Mouse (Mus musculus) CH12.LX (cell line): ENCODE measurements around the gene Pnmal2. TPM values are rescaled to one million over a fixed set of nuclear protein-coding genes. Genes with fewer than 3 reads are reported as not detected.

Source experiments
- DNase-seq: peaks from one replicate; pipeline ENCODE4 v3.0.0-alpha.2; 2013; ENCODE audit errors: extremely low read depth
- H3K27ac ChIP-seq: 2 replicates; pipeline ENCODE4 v1.5.1; 2012; ENCODE audit warnings: low read depth, mild to moderate bottlenecking, control low read depth, moderate library complexity; ENCODE audit not compliant: insufficient read depth
- H3K27me3 ChIP-seq: replicated peaks from 2 replicates; pipeline ENCODE3; 2012; ENCODE audit warnings: inconsistent platforms
- H3K36me3 ChIP-seq, 2 experiments: replicated peaks in 1 of 2; 2 replicates each; pipeline versions ENCODE3 to v1.6.1; 2012; ENCODE audit warnings: inconsistent platforms in 1 of 2, low read length in 1 of 2, mild to moderate bottlenecking in 1 of 2, mixed read lengths in 1 of 2, moderate library complexity in 1 of 2; ENCODE audit not compliant: control insufficient read depth in 1 of 2, insufficient read depth in 1 of 2
- H3K4me1 ChIP-seq, 2 experiments: 2 replicates each; pipeline ENCODE4 v1.6.1; 2012; ENCODE audit warnings: inconsistent platforms in 1 of 2, moderate library complexity in 1 of 2; ENCODE audit not compliant: insufficient read depth in 2 of 2, control insufficient read depth in 1 of 2
- H3K4me2 ChIP-seq: 2 replicates; pipeline ENCODE4 v1.6.1; 2012; ENCODE audit warnings: low read depth, mild to moderate bottlenecking, control low read depth; ENCODE audit not compliant: poor library complexity, insufficient read depth, severe bottlenecking
- H3K4me3 ChIP-seq, 3 experiments: fragments of 150-350 bp in 1 of 3; sonication (generic) in 1 of 3; replicated peaks in 1 of 3; 2 replicates each; pipeline versions ENCODE3 to v1.5.1; 2011 to 2012; ENCODE audit warnings: low read depth in 2 of 3, low read length in 2 of 3, mild to moderate bottlenecking in 2 of 3, moderate library complexity in 2 of 3, control low read depth in 1 of 3, improper control_type of control experiment in 1 of 3, inconsistent platforms in 1 of 3, mixed read lengths in 1 of 3; ENCODE audit not compliant: poor library complexity in 1 of 3
- H3K79me2 ChIP-seq: replicated peaks from 2 replicates; pipeline ENCODE4 v1.6.1; 2012; ENCODE audit warnings: mild to moderate bottlenecking, moderate library complexity; ENCODE audit not compliant: control insufficient read depth, poor library complexity, insufficient read depth, severe bottlenecking; ENCODE audit errors: extremely low read depth
- H3K9ac ChIP-seq: 2 replicates; pipeline ENCODE4 v1.6.1; 2012; ENCODE audit warnings: low read depth, mild to moderate bottlenecking, control low read depth, moderate library complexity; ENCODE audit not compliant: insufficient read depth
- H3K9me3 ChIP-seq: replicated peaks from 2 replicates; pipeline ENCODE3; 2012; ENCODE audit warnings: low read length, inconsistent platforms, mixed read lengths
- CHD2 ChIP-seq: IDR thresholded peaks from 2 replicates; pipeline ENCODE4 v1.6.1; 2011; ENCODE audit warnings: low read length, improper control_type of control experiment
- CTCF ChIP-seq, 2 experiments: IDR thresholded peaks in 1 of 2; conservative IDR thresholded peaks in 1 of 2; 2 replicates each; pipeline ENCODE4 v1.5.1; 2011 to 2012; ENCODE audit warnings: low read depth in 2 of 2, low read length in 2 of 2, improper control_type of control experiment in 1 of 2, inconsistent platforms in 1 of 2, mild to moderate bottlenecking in 1 of 2, moderate library complexity in 1 of 2
- EP300 ChIP-seq: IDR thresholded peaks from 2 replicates; pipeline ENCODE4 v1.6.1; 2011; ENCODE audit warnings: low read length, improper control_type of control experiment
- HCFC1 ChIP-seq: IDR thresholded peaks from 2 replicates; pipeline ENCODE4 v1.6.1; 2012; ENCODE audit warnings: low read depth, mild to moderate bottlenecking, inconsistent platforms, low read length, improper control_type of control experiment
- IRF4 ChIP-seq: IDR thresholded peaks from 2 replicates; pipeline ENCODE4 v1.6.1; 2014; ENCODE audit warnings: low read depth, mild to moderate bottlenecking, inconsistent platforms, low read length, improper control_type of control experiment
- JUN ChIP-seq: IDR thresholded peaks from 2 replicates; pipeline ENCODE4 v1.6.1; 2011; ENCODE audit warnings: low read depth, mild to moderate bottlenecking, low read length, improper control_type of control experiment, moderate library complexity; ENCODE audit not compliant: insufficient read depth
- JUND ChIP-seq: conservative IDR thresholded peaks from 2 replicates; pipeline ENCODE4 v1.6.1; 2011; ENCODE audit warnings: low read depth, low read length, improper control_type of control experiment
- MAX ChIP-seq: IDR thresholded peaks from 2 replicates; pipeline ENCODE4 v1.6.1; 2011; ENCODE audit warnings: low read length, improper control_type of control experiment
- MAZ ChIP-seq: IDR thresholded peaks from 2 replicates; pipeline ENCODE4 v1.6.1; 2012; ENCODE audit warnings: low read depth, mild to moderate bottlenecking, inconsistent platforms, low read length, improper control_type of control experiment, moderate library complexity
- MEF2A ChIP-seq: IDR thresholded peaks from 2 replicates; pipeline ENCODE4 v1.6.1; 2014; ENCODE audit warnings: low read depth, mild to moderate bottlenecking, inconsistent platforms, low read length, improper control_type of control experiment, borderline replicate concordance
- MYC ChIP-seq: IDR thresholded peaks from 2 replicates; pipeline ENCODE4 v1.6.1; 2011; ENCODE audit warnings: low read depth, mild to moderate bottlenecking, improper control_type of control experiment, low read length
- NELFE ChIP-seq: IDR thresholded peaks from 2 replicates; pipeline ENCODE4 v1.6.1; 2011; ENCODE audit warnings: low read depth, low read length, improper control_type of control experiment
- NRF1 ChIP-seq: IDR thresholded peaks from 2 replicates; pipeline ENCODE4 v1.6.1; 2014; ENCODE audit warnings: low read depth, mild to moderate bottlenecking, inconsistent platforms, low read length, improper control_type of control experiment, moderate library complexity
- PAX5 ChIP-seq: IDR thresholded peaks from 2 replicates; pipeline ENCODE4 v1.6.1; 2012; ENCODE audit warnings: low read length, inconsistent platforms, mixed read lengths
- POLR2AphosphoS2 ChIP-seq: IDR thresholded peaks from 2 replicates; pipeline ENCODE4 v1.6.1; 2011; ENCODE audit warnings: low read depth, low read length, improper control_type of control experiment
- RAD21 ChIP-seq: IDR thresholded peaks from 2 replicates; pipeline ENCODE4 v1.6.1; 2011; ENCODE audit warnings: low read depth, mild to moderate bottlenecking, low read length, improper control_type of control experiment, moderate library complexity
- SIN3A ChIP-seq: IDR thresholded peaks from 2 replicates; pipeline ENCODE4 v1.6.1; 2012; ENCODE audit warnings: low read length, improper control_type of control experiment, inconsistent platforms
- SMC3 ChIP-seq: IDR thresholded peaks from 2 replicates; pipeline ENCODE4 v1.6.1; 2011; ENCODE audit warnings: low read depth, low read length, improper control_type of control experiment
- TBP ChIP-seq: conservative IDR thresholded peaks from 2 replicates; pipeline ENCODE4 v1.6.1; 2011; ENCODE audit warnings: low read depth, low read length, improper control_type of control experiment
- TCF12 ChIP-seq: IDR thresholded peaks from 2 replicates; pipeline ENCODE4 v1.6.1; 2014; ENCODE audit warnings: low read depth, mild to moderate bottlenecking, inconsistent platforms, low read length, improper control_type of control experiment
- UBTF ChIP-seq: IDR thresholded peaks from 2 replicates; pipeline ENCODE4 v1.6.1; 2012; ENCODE audit warnings: low read depth, mild to moderate bottlenecking, inconsistent platforms, low read length, improper control_type of control experiment, moderate library complexity
- USF2 ChIP-seq: conservative IDR thresholded peaks from 2 replicates; pipeline ENCODE4 v1.6.1; 2011; ENCODE audit warnings: low read depth, low read length, improper control_type of control experiment
- ZKSCAN1 ChIP-seq: IDR thresholded peaks from 2 replicates; pipeline ENCODE4 v1.6.1; 2012; ENCODE audit warnings: low read depth, inconsistent platforms, low read length, improper control_type of control experiment, borderline replicate concordance
- ZMIZ1 ChIP-seq: IDR thresholded peaks from 2 replicates; pipeline ENCODE4 v1.6.1; 2012; ENCODE audit warnings: low read depth, mild to moderate bottlenecking, inconsistent platforms, low read length, improper control_type of control experiment
- ZNF384 ChIP-seq: IDR thresholded peaks from 2 replicates; pipeline ENCODE4 v1.6.1; 2012; ENCODE audit warnings: low read depth, low read length, improper control_type of control experiment, inconsistent platforms
- dilution Hi-C: fragments of 300-500 bp; cut with MboI; formaldehyde crosslinking; loops from 2 replicates; pipeline ENCODE4 v1.14.3; 2020; ENCODE audit warnings: low sequenced_read_pairs; ENCODE audit not compliant: extremely low pct_unique_long_range_greater_than_20kb, extremely low pct_ligation_motif_present
- in situ Hi-C: fragments of 300-500 bp; cut with MboI; formaldehyde crosslinking; loops from 3 replicates; pipeline ENCODE4 v1.14.3; 2019; ENCODE audit warnings: low sequenced_read_pairs, low pct_ligation_motif_present, low pct_unique_long_range_greater_than_20kb, mixed read lengths
- polyA plus RNA-seq: library from polyadenylated mRNA; unstranded; fragments of >175 nt; gene quantifications from 2 replicates; pipeline ENCODE4 v1.2.1, GENCODE M21; 2012; ENCODE audit warnings: low read depth; ENCODE audit not compliant: insufficient read length
- total RNA-seq, 2 experiments: library from RNA; depleted of rRNA; stranded (reverse); fragments of 300-350 nt in 1 of 2; fragments of >200 nt in 1 of 2; gene quantifications; 2 replicates each; pipeline ENCODE4 v1.2.3; 2012 to 2014

Gene Pnmal2
- total and polyA plus RNA-seq, 3 experiments: 0.09 to 0.38 TPM; not detected in 1

DNA sequence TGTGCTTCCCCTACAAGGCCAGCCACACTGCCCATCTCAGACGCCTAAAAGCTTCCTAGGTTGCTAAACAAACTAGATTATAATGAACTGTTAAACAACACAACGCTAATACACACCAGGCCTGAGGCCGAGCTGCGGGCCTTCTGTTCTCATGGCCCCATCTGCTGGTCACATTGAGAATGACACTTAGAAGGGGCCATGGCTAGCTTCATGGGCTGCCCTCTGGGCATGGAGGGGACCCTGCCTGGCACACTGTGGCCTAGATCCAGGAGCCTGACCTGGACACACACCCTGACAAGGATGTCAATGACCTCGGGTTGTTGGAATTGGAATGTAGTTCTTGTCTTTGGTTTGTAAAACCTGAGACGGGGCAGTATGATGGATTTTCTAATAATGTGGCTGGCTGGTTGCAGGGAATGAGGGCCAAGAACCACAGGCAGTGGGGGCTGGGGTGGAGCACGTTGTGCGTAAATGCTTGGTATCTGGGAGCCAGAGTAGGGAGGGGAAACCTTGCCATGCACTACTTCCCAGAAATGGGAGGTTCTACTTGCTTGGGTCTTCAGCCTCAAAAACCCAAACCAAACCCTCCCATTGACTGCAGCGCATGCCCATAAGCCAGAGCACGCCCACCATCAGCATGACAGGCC, 30.6 kb upstream of the Pnmal2 start:
- peaks cover 46 to 89% of the 10 kb centered on the region in 2 experiments for H3K36me3 ChIP-seq
- no peaks in the 10 kb centered on the region for H3K79me2 ChIP-seq
- peak; percentile 76 for DNase-seq
- no peak overlapping the region for H3K4me3 ChIP-seq
- no peak overlapping the region for H3K27ac ChIP-seq
- peaks cover 5 to 35% of the 10 kb centered on the region in 2 experiments for H3K4me1 ChIP-seq
- no peaks in the 10 kb centered on the region for H3K9me3 ChIP-seq
- no peak for TF ChIP-seq TCF12
- TF ChIP-seq NRF1: peak; percentile 34; the same call in 1 of the 2 replicates
- TF ChIP-seq TBP: no peak
- no peak for TF ChIP-seq PAX5
- no peak for TF ChIP-seq JUN
- TF ChIP-seq SMC3: peak; percentile 89
- no peak; the same call in 1 of the 2 replicates for TF ChIP-seq CHD2
- no peak for TF ChIP-seq ZNF384
- TF ChIP-seq HCFC1: no peak
- peak; percentile 92 for TF ChIP-seq RAD21
- no peak for TF ChIP-seq ZKSCAN1
- TF ChIP-seq USF2: no peak
- 0 out of 2 replicates have a peak, but pooled peaks have one; percentile 8 for TF ChIP-seq NELFE
- TF ChIP-seq CTCF (conservative IDR thresholded peaks at IDR 0.05 in 1 of 2, IDR thresholded peaks at IDR 0.05 in 1 of 2; ENCODE audit: low read depth in 2 of 2, low read length in 2 of 2): peak; percentile 70 to 96
- no peak for TF ChIP-seq SIN3A
- TF ChIP-seq UBTF: no peak
- no peak for TF ChIP-seq MAX
- TF ChIP-seq MAZ: no peak
- TF ChIP-seq ZMIZ1: peak; percentile 26; the same call in 1 of the 2 replicates
- in situ Hi-C loops (no loop called here), dilution Hi-C loops (no loop called here)
- H3K9ac ChIP-seq: no peak overlapping the region
- no peak overlapping the region for H3K4me2 ChIP-seq
- no peaks in the 10 kb centered on the region for H3K27me3 ChIP-seq

DNA sequence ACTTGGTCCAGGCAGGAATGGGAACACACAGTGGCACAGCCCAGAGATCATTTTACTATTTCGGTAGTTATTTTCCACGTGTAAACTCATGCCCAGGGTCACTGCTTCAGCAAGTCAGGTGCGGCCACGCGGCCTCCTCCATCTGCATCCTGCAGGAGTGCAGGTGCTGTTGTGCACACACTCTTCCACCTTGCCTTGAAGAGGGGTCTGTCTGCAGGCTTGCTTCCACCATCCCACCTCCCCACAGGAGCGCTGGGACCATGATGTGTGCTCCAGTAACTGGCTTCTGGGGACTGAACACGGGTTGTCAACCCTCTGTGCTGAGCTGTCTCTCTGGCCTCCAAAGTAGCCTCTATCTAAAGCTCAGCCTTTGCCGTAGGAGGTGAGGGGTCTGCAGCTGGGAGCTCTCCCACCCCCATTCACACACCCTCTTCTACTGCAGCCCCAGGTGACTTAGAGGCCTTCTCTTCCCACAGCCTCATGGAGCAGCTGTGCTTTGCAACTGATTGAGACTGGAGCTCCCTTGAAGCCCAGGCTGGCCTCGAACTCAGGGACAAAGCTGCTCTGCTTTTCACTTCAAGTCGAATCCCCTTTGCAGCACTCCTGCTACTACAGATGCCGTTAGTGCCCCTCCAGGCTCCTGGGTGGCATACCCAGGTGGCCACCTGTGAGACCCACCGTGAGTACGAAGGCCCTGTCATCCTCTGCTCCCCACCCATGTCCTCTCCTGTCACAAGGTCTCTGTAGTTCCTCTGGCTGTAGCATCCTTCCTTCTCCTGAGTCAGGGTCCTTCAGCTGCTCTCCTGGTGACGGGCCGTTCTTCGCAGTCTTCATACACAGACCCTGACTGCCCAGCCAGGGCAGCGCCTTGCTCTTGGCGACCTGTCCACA, 29.8 kb upstream of the Pnmal2 start:
- peaks cover 51 to 90% of the 10 kb centered on the region in 2 experiments for H3K36me3 ChIP-seq
- dilution Hi-C loops: no loop called here
- no peak for TF ChIP-seq IRF4
- TF ChIP-seq EP300: no peak
- TF ChIP-seq MYC: no peak
- TF ChIP-seq CHD2: no peak; the same call in 1 of the 2 replicates
- no peak for TF ChIP-seq PAX5
- no peak for TF ChIP-seq SMC3
- TF ChIP-seq CTCF (conservative IDR thresholded peaks at IDR 0.05 in 1 of 2, IDR thresholded peaks at IDR 0.05 in 1 of 2; ENCODE audit: low read depth in 2 of 2, low read length in 2 of 2): no peak
- TF ChIP-seq ZKSCAN1: no peak
- no peak for TF ChIP-seq HCFC1
- TF ChIP-seq JUND: no peak
- peak; percentile 91 for TF ChIP-seq POLR2AphosphoS2
- TF ChIP-seq NELFE: 0 out of 2 replicates have a peak, but pooled peaks have one; percentile 6
- no peak for TF ChIP-seq SIN3A
- TF ChIP-seq MEF2A: no peak

More for the DNA sequence above, 29.8 kb upstream of the Pnmal2 start:
- 0 out of 2 replicates have a peak, but pooled peaks cover 4% of the 10 kb centered on the region for H3K79me2 ChIP-seq
- H3K4me1 ChIP-seq: peaks cover 0 to 31% of the 10 kb centered on the region in 2 experiments; a peak in 2 of 4 replicates
- no peaks in the 10 kb centered on the region for H3K9me3 ChIP-seq
- in situ Hi-C loops: no loop called here
- no peak overlapping the region for H3K9ac ChIP-seq
- H3K27ac ChIP-seq: no peak overlapping the region
- no peak for DNase-seq
- no peak overlapping the region for H3K4me2 ChIP-seq
- no peaks in the 10 kb centered on the region for H3K27me3 ChIP-seq
- no peak overlapping the region for H3K4me3 ChIP-seq
